Mouse (Mus musculus) common myeloid progenitor, adult 5-6 weeks (primary cell): ENCODE measurements at regions not wholly inside any gene's neighbourhood (a gene's known extent, or its start where the extent isn't known, plus 50 kb on each side); places are given as distances from the start of the nearest gene placed in this dataset.

Source experiments
- ATAC-seq: replicated peaks from 2 replicates; pipeline ENCODE4 v1.8.0; 2016; ENCODE audit warnings: low read depth, mild to moderate bottlenecking, moderate TSS enrichment, inconsistent platforms; ENCODE audit not compliant: poor library complexity, severe bottlenecking

GRCm38 (mm10) chr2:75385551-75386263 is 273.4 kb upstream of the Hnrnpa3 start:
- no peak for ATAC-seq

- ATAC-seq, result no peak
Measured at GRCm38 (mm10) chr2:75386636-75387035, 272.4 kb upstream of the Hnrnpa3 start.

GRCm38 (mm10) chr2:75392041-75392440 is 267.0 kb upstream of the Hnrnpa3 start:
- no peak for ATAC-seq

GRCm38 (mm10) chr2:75394928-75395673 is 264.0 kb upstream of the Hnrnpa3 start:
- ATAC-seq, result no peak

- no peak for ATAC-seq
Measured at GRCm38 (mm10) chr2:75396016-75396415, 263.0 kb upstream of the Hnrnpa3 start.

GRCm38 (mm10) chr2:75400291-75400870 is 258.7 kb upstream of the Hnrnpa3 start:
- ATAC-seq, result no peak

GRCm38 (mm10) chr2:75403791-75404190 is 255.3 kb upstream of the Hnrnpa3 start:
- ATAC-seq, result no peak

GRCm38 (mm10) chr2:75405524-75406214 is 253.4 kb upstream of the Hnrnpa3 start:
- no peak for ATAC-seq

- ATAC-seq, result no peak
Measured at GRCm38 (mm10) chr2:75406721-75407455, 252.2 kb upstream of the Hnrnpa3 start.

GRCm38 (mm10) chr2:75407560-75407959 is 251.5 kb upstream of the Hnrnpa3 start:
- ATAC-seq, result no peak

GRCm38 (mm10) chr2:75408016-75408415 is 251.0 kb upstream of the Hnrnpa3 start:
- ATAC-seq, result no peak

- ATAC-seq, result no peak
Measured at GRCm38 (mm10) chr2:75409806-75410205, 249.3 kb upstream of the Hnrnpa3 start.

- ATAC-seq, result no peak
Measured at GRCm38 (mm10) chr2:75412735-75413134, 246.3 kb upstream of the Hnrnpa3 start.

- ATAC-seq, result no peak
Measured at GRCm38 (mm10) chr2:75418689-75419088, 240.4 kb upstream of the Hnrnpa3 start.

GRCm38 (mm10) chr2:75419142-75419541 is 239.9 kb upstream of the Hnrnpa3 start:
- ATAC-seq, result no peak

GRCm38 (mm10) chr2:75422798-75423685 is 236.0 kb upstream of the Hnrnpa3 start:
- no peak for ATAC-seq

- no peak for ATAC-seq
Measured at GRCm38 (mm10) chr2:75423872-75424271, 235.2 kb upstream of the Hnrnpa3 start.

GRCm38 (mm10) chr2:75424363-75424762 is 234.7 kb upstream of the Hnrnpa3 start:
- ATAC-seq, result no peak

- ATAC-seq, result no peak
Measured at GRCm38 (mm10) chr2:75424911-75425310, 234.2 kb upstream of the Hnrnpa3 start.
